Mouse (Mus musculus) mammary gland, adult 2 months (tissue): Measurements from ENCODE around the gene Dlat. TPM values are rescaled to one million over a fixed set of nuclear protein-coding genes. Genes with fewer than 3 reads are reported as not detected.

ENCODE experiments used
- polyA plus RNA-seq: library from polyadenylated mRNA; depleted of rRNA; stranded (reverse); fragments of >200 nt; gene quantifications from 2 replicates; pipeline ENCODE4 v1.2.3, GENCODE M21; 2012; ENCODE audit warnings: low replicate concordance; rRNA removed

Dlat gene
- 41.2 and 97.6 TPM in 2 replicates for polyA plus RNA-seq

DNA sequence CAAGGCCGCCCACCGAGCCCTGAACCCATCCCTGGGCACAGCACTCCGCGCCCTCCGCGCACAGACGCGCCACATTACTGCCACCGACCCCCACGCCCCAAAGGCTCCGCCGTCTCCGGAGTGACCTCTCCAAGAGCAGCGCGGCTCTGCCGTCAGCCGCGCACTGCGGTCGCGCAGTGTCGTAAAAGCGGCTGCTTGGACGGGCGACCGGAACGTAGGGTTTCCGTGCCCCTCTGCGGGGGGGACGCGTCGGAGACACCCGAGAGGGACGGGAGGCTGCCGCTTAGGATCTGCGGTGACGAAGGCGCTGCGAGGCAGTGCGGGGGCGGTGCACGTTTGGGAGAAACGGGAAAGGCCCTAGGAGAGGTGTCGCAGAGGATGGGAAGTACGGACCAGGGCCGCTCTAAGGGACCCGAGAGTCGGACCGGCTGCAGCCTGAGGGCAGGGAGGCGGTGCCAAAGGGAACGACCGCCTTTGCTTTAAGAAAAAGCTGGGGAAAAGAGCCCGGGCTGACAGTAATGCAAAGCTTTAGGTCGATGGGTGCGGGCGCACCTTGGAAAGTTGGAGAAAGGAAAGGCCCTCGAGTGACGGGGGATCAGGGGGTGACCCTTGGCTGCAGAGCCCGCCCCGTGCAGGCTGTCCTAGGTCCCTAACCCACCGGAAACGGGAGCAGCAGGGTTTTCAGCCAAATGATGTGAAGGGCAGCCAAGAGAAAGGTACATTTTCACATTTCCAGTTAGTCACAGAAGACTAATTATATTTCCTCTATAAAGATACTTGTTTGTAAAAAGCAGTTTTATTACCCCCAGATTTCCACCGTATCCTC is at the start of gene Dlat:
Gene Dlat (minus strand): TSS at position 389 of the 826 bp plus-strand sequence.

GRCm38 (mm10) chr9:50616766-50617603 is 42.6 kb downstream of the Dlat start, which contains the start of the genes Pih1d2 and Nkapd1:
Pih1d2 (plus strand) TSS chr9:50617321.
Nkapd1 (minus strand) TSS chr9:50617464.

DNA sequence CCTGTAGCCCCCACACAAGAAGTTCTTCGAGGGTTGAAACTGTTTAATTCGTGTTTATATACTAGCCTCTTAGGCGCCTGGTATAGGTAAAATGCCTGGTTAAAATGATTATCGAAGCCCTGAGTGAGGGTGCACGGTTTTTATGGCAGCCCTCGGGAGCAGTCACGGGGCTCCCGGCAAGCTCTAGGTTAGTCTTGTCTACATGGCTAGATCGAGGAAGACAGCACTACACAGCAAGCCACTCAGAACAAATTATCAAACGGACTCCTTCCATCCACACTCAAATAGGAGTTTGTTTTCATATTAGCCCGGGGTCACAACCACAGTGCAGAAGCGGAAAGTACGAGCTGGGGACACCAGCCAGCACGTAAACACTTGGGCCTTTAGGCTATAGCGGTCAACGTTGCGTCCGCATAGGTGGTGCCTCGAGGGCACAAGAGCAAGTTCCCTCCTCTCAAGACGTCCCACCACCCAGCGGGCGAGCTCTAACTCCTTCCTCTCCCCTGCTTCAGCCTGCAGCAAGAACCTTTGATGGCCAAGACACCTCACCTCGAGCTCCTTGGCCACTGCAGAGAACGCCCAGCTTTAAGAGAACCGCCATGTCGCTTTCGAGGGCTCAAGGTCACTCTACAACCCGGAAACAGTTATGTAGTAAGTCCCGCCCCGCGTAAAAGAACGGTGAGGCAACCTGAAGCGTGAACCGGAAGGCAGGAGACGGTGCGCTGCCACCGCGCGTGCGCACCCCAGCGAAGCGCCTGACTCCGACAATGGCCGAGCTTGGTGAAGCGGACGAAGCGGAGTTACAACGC is 56.2 kb downstream of the Dlat start, which contains the start of the genes Sdhd and Timm8b:
Gene Sdhd (minus strand): TSS at position 624 of the 809 bp plus-strand sequence.
Gene Timm8b (plus strand): TSS at position 722 of the 809 bp plus-strand sequence.

Other genes with a start within 250 kb of the Dlat start
- 23.0 and 52.4 TPM in 2 replicates for gene Plet1, start 165.3 kb downstream of the Dlat start, polyA plus RNA-seq
- gene Pts, start 131.1 kb downstream of the Dlat start, polyA plus RNA-seq = 41.4 and 42.1 TPM in 2 replicates
- gene Il18, start 105.0 kb downstream of the Dlat start, polyA plus RNA-seq = 6.0 and 6.4 TPM in 2 replicates
- gene Bco2, start 104.6 kb downstream of the Dlat start, polyA plus RNA-seq = 0.41 and 1.1 TPM in 2 replicates
- gene Tex12, start 98.5 kb downstream of the Dlat start, polyA plus RNA-seq = not detected in 2 replicates
- gene Sdhd, start 56.0 kb downstream of the Dlat start, polyA plus RNA-seq = 195 and 408 TPM in 2 replicates
- 107 and 163 TPM in 2 replicates for gene Timm8b, start 55.9 kb downstream of the Dlat start, polyA plus RNA-seq
- gene Pih1d2, start 42.5 kb downstream of the Dlat start, polyA plus RNA-seq = 0.35 and 0.47 TPM in 2 replicates
- 5.4 and 6.1 TPM in 2 replicates for gene Nkapd1, start 42.3 kb downstream of the Dlat start, polyA plus RNA-seq
- gene Dixdc1, start 79.7 kb upstream of the Dlat start, polyA plus RNA-seq = 3.7 and 6.5 TPM in 2 replicates
- gene 2310030G06Rik, start 86.8 kb upstream of the Dlat start, polyA plus RNA-seq = 3.3 and 8.8 TPM in 2 replicates
- gene Cryab, start 91.5 kb upstream of the Dlat start, polyA plus RNA-seq = 134 and 432 TPM in 2 replicates
- gene Hspb2, start 92.6 kb upstream of the Dlat start, polyA plus RNA-seq = 20.9 and 62.5 TPM in 2 replicates
- gene Fdxacb1, start 108.5 kb upstream of the Dlat start, polyA plus RNA-seq = 3.0 and 4.3 TPM in 2 replicates
- gene Alg9, start 115.2 kb upstream of the Dlat start, polyA plus RNA-seq = 26.1 and 38.1 TPM in 2 replicates
- gene 1110032A03Rik, start 115.7 kb upstream of the Dlat start, polyA plus RNA-seq = 50.6 and 118 TPM in 2 replicates
- 22.9 and 41.2 TPM in 2 replicates for gene Ppp2r1b, start 185.5 kb upstream of the Dlat start, polyA plus RNA-seq